Mouse (Mus musculus): ENCODE measurements around the gene Trp53rka.
A peak's percentile ranks its signal among the peaks of the same experiment; 100 is the strongest.
"Not testable (repeated sequence)": the region's sequence is repeated elsewhere in the genome, so short reads cannot be mapped to it uniquely, and the experiment has no call there.

Trp53rka gene

DNA sequence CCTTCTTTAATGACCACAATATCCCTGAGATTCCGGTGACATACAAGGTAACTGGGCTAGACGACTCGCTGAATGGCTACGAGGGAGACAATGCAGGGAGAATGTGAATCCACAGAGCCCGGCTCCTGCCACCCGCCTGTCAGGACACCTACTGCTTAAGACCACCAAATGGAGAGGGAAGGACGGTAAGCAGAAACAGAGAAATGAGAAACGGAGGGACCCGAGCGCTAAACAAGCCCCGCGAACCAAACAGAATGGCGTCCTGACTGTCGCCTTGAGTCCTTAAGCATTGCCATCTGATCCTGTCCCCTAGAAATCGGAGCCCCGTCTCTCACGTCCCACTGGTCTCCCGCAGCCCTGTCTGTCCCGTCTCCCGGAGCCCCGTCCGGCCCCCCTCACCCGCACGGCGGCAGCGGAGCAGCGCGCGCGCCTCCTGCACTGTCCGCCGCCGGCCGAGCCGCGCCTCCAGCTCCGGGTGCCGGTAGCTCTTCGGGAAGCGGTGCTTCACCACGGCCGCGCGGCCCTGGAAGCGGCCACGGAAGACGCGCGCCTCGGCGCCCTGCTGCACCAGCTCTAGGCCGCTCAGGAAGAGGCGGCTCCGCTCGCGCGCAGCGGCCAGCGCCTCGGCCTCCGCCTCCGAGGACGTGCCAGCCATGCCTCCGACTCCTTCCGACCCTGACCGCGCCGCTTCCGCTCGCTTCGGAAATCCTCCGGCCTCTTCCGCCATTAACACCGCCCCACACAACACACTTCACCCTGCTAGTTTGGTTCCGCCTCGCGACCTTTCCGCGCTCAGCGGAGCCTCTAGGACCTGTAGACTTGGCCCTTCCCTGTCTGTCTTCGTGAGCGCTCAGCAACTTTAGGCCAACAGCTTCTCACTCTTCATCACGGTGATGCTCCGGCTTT lies at the start of gene Trp53rka:
Gene Trp53rka (minus strand): TSS at position 677 of the 906 bp plus-strand sequence.
- peak; percentile 78 to 81 for DNase-seq (ENCODE audit: low spot score in 2 of 2)

- no peak for DNase-seq (ENCODE audit: low spot score in 2 of 2)
These were observed 47.9 kb upstream of the Trp53rka start for GRCm38 (mm10) chr2:165540975-165541374.

GRCm38 (mm10) chr2:165533789-165534188 lies 40.7 kb upstream of the Trp53rka start:
- no peak for DNase-seq (ENCODE audit: low spot score in 2 of 2)

GRCm38 (mm10) chr2:165529106-165529505 lies 36.0 kb upstream of the Trp53rka start:
- DNase-seq (ENCODE audit: low spot score in 2 of 2) = peak; percentile 35 to 53

DNA sequence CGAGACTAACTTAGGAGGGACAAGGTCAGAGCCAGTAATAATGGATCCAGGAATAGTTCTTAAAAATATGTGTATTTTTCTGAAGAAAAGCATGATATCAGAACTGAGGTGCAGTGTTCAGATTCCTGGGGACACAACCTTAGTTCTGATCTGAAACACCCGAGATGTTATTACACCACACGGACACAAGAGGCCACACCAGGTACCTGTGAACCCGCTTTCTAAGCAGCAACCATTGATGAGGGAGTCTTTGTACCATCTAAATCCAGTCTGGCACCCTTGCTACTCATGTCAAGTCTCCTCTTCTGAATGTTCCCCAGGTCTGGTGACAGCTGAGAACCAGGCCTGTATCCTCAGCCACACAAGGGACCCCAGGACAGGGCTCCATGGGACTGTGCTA lies 32.5 kb upstream of the Trp53rka start:
- DNase-seq (ENCODE audit: low spot score in 2 of 2) = no peak

DNA sequence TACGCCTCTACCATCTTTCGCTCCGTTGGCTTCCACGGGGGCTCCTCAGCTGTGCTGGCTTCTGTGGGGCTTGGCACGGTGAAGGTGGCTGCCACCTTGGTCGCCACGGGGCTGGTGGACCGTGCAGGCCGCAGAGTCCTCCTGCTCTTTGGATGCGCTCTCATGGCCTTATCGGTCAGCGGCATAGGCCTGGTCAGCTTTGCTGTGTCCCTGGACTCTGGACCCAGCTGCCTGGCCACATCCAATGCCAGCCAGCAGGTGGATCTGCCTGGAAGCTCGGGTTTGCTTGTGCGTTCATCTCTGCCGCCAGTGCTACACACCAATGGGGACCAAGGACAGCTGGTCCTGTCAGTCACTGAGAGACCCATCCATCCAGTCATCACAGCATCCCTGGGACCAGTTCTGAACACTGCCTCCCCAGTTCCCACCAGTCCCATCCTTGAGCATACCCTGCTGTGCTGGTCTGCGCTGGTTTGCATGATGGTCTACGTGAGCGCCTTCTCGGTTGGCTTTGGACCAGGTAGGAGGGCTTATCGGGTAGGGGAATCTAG lies 22.1 kb upstream of the Trp53rka start:
- no peak for DNase-seq (ENCODE audit: low spot score in 2 of 2)

- no peak for DNase-seq (ENCODE audit: low spot score in 2 of 2)
These were observed 19.9 kb upstream of the Trp53rka start for GRCm38 (mm10) chr2:165512870-165513600.

DNA sequence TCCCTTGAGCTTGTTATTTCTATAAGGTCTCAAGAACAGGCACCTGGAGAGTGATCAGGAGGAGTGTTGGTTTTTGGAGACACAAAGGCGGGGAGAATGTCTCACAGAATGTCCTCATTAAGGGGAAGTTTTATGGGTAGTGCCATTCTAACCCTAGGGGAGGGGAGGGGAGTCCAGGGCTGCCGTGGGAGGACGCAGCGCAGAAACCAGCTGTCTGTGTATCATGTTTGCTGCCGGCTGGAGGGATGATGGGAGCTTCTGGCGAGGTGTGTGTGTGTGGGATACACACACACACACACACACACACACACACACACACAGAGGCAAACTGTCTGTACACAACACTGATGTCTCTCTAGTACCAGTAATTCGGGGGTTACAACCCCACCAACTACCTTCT lies 19.3 kb upstream of the Trp53rka start:
- DNase-seq (ENCODE audit: low spot score in 2 of 2) = no peak

- not testable (repeated sequence) for DNase-seq (ENCODE audit: low spot score in 2 of 2)
These were observed 18.4 kb upstream of the Trp53rka start for GRCm38 (mm10) chr2:165511530-165511929.

DNA sequence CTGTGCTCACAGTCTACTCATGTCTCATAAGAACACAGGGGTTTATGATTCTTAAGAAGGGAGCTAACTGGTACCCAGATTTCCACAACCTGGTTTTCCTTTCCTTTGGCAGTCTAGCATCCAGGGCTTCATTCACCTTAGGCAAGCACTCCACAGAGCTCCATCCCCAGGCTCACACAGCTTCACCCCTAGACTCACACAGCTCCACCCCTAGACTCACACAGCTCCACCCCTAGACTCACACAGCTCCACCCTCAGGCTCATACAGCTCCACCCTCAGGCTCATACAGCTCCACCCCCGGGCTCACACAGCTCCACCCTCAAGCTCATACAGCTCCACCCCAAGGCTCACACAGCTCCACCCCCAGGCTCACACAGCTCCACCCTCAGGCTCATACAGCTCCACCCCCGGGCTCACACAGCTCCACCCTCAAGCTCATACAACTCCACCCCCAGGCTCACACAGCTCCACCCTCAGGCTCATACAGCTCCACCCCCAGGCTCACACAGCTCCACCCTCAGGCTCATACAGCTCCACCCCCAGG lies 17.9 kb upstream of the Trp53rka start:
- not testable (repeated sequence) for DNase-seq (ENCODE audit: low spot score in 2 of 2)

- DNase-seq (ENCODE audit: low spot score in 2 of 2) = no peak
These were observed 17.3 kb upstream of the Trp53rka start for GRCm38 (mm10) chr2:165510466-165510865.

DNA sequence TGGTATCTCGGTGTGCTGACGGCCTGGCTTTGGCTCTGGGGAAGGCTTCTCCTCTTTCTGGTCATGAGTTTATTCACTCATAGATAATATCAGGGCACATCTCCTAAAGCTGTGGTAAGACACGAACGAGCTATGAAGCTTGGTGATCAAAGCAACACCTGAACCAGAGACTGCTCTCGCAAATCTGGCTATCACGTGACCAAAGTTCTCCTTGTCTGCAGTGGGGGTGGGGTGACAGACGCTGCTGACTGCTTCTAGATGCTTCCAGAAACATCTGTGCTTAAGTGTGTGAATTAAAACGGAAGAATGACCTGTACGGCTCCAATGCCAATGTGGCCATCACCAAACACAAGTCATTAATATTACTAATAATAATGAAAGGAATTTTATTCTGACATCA lies 16.6 kb upstream of the Trp53rka start:
- no peak for DNase-seq (ENCODE audit: low spot score in 2 of 2)

- peak; percentile 18 to 20 for DNase-seq (ENCODE audit: low spot score in 2 of 2)
These were observed 10.4 kb upstream of the Trp53rka start, which contains the start of gene Slc2a10 for GRCm38 (mm10) chr2:165503259-165504203. Gene Slc2a10, plus strand, starts transcription at chr2:165503787.

- DNase-seq (ENCODE audit: low spot score in 2 of 2) = no peak
These were observed 5.7 kb upstream of the Trp53rka start for GRCm38 (mm10) chr2:165498816-165499215.

- DNase-seq (ENCODE audit: low spot score in 2 of 2) = no peak
These were observed 4.7 kb upstream of the Trp53rka start for GRCm38 (mm10) chr2:165497706-165498275.

DNA sequence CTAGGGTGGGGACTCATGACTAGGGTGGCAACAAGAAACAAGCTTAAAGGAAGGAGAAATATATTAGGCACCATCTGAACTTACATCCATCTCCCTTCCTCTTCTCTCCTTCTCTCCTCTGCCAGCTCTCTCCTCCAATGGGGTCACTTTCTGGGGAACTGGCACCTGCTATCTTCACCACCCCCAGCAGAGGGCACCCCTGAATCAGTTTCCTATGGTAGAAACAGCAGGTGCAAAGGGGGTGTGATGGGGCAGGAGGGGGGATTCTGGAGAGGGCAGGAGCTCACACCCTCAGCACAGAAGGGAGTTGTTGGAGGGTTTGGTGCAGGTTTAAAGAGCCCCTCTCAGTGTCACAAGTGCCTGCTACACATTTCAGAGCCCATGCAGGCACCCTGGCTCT lies 3.1 kb upstream of the Trp53rka start:
- DNase-seq (ENCODE audit: low spot score in 2 of 2) = peak in 1 of 2 experiments; percentile 48

GRCm38 (mm10) chr2:165494495-165494894 lies 1.4 kb upstream of the Trp53rka start:
- DNase-seq (ENCODE audit: low spot score in 2 of 2) = no peak

GRCm38 (mm10) chr2:165493587-165494210 lies 575 bp upstream of the Trp53rka start:
- peak in 1 of 2 experiments; percentile 14 for DNase-seq (ENCODE audit: low spot score in 2 of 2)

DNA sequence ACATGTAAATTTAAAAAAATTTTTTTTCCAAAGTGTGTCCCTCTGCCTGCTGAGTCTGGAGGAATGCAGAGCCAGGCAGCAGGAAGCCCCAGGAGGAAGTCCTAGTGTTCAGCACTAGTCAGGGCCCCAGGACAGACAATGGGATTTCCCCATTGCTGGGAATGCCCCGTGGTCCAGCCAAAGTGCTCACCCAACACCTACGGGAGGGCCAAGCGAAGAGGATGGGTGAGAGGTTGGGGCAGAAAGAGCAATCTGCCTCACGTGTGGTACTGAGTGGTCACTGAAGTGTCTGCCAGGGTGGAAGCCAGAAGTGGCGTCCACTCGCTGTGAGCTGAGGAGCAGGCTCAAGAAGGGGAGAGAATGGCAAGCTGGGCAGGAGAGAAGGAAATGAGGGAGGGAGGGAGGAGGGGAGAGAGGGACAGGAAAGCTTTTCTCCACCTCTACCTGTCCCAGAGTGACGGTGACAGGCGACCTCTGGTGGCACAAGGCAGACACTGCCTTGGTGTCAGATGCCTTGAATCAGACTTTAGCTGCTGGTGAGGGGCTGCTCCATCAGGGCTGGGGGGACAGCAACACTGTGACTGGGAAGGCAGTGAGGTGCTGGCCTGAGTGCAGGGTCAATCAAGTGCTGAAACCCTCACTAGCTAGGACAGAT lies 6.1 kb downstream of the Trp53rka start:
- peak in 1 of 2 experiments; percentile 15 for DNase-seq (ENCODE audit: low spot score in 2 of 2)
